Mouse (Mus musculus): ENCODE data around the gene Wdr83os. TPM values are rescaled to one million over a fixed set of nuclear protein-coding genes. Genes with fewer than 3 reads are reported as not detected.
"Not testable (repeated sequence)": the region's sequence is repeated elsewhere in the genome, so short reads cannot be mapped to it uniquely, and the experiment has no call there.

Wdr83os gene
- total RNA-seq, 2 experiments from 2014 or later, result 60.9 to 61.2 TPM

- no peak for DNase-seq
- intact Hi-C loops (cut with DNase I), result no loop called here
These were observed 19.6 kb downstream of the Wdr83os start for GRCm38 (mm10) chr8:85100076-85100665.

GRCm38 (mm10) chr8:85113241-85113640, 32.7 kb downstream of the Wdr83os start:
- intact Hi-C loops (cut with DNase I), result loop anchor here (10.0 kb wide), 1 partner anchor 112 kb away; the partner anchor contains the start of gene Olfr371
- DNase-seq, result no peak

- intact Hi-C loops (cut with DNase I), result loop anchor here (10.0 kb wide), 1 partner anchor 109 kb away; the partner anchor contains the start of gene Olfr371
- DNase-seq, result no peak
These were observed 35.0 kb downstream of the Wdr83os start for GRCm38 (mm10) chr8:85115501-85115900.

GRCm38 (mm10) chr8:85116984-85117383, 36.4 kb downstream of the Wdr83os start:
- no peak for DNase-seq
- intact Hi-C loops (cut with DNase I), result loop anchor here (10.0 kb wide), 1 partner anchor 108 kb away; the partner anchor contains the start of gene Olfr371

- DNase-seq, result peak; percentile 80
- intact Hi-C loops (cut with DNase I), result loop anchor here (10.0 kb wide), 1 partner anchor 105 kb away; the partner anchor contains the start of gene Olfr371
These were observed 38.8 kb downstream of the Wdr83os start for GRCm38 (mm10) chr8:85119052-85119981.

GRCm38 (mm10) chr8:85120251-85120650, 39.7 kb downstream of the Wdr83os start:
- intact Hi-C loops (cut with DNase I); DNase-seq: not testable (repeated sequence)

GRCm38 (mm10) chr8:85122995-85123394, 42.5 kb downstream of the Wdr83os start, which contains the start of gene Zfp791:
TSS of gene Zfp791 (minus strand) at chr8:85123095.
- no peak for DNase-seq
- intact Hi-C loops (cut with DNase I), result no loop called here

GRCm38 (mm10) chr8:85123691-85124090, 43.2 kb downstream of the Wdr83os start:
- intact Hi-C loops (cut with DNase I), result no loop called here
- DNase-seq, result no peak

Small RNA genes within 50 kb of the gene (microRNA-seq; reads per million reads assigned to microRNA genes)
- gene Gm23388 (not detected), gene Mir7070 (20.5 reads per million, percentile 36 among the genes with 10 or more reads in this experiment)

Other genes starting within 250 kb of the Wdr83os start
- 10 to 100 TPM; 18.4 to 18.9 TPM for gene Gadd45gip1, start 249.2 kb upstream of the Wdr83os start, total RNA-seq (2021)
- gene Rad23a, start 240.1 kb upstream of the Wdr83os start, total RNA-seq (2021), result 10 to 100 TPM; 44.1 to 49.7 TPM
- 100 to 1,000 TPM; 528 to 548 TPM for gene Calr, start 233.8 kb upstream of the Wdr83os start, total RNA-seq (2021)
- 10 to 100 TPM; 86.2 to 90.4 TPM for gene Farsa, start 223.8 kb upstream of the Wdr83os start, total RNA-seq (2021)
- gene Syce2, start 208.6 kb upstream of the Wdr83os start, total RNA-seq (2021), result 10 to 100 TPM; 42.0 to 42.4 TPM
- 10 to 100 TPM; 30.8 to 32.7 TPM for gene Gcdh, start 186.8 kb upstream of the Wdr83os start, total RNA-seq (2021)
- gene Klf1, start 178.8 kb upstream of the Wdr83os start, total RNA-seq (2021), result under 1 TPM in 1 of 2 experiments, not detected in 1; 0.24 TPM
- 1 to 10 TPM; 2.8 to 4.1 TPM for gene Dnase2a, start 172.2 kb upstream of the Wdr83os start, total RNA-seq (2021)
- 100 to 1,000 TPM; 195 to 210 TPM for gene Mast1, start 143.4 kb upstream of the Wdr83os start, total RNA-seq (2021)
- 1 to 10 TPM; 6.7 to 8.3 TPM for gene Rtbdn, start 133.7 kb upstream of the Wdr83os start, total RNA-seq (2021)
- gene Gm49661, start 111.3 kb upstream of the Wdr83os start, total RNA-seq (2021), result not detected
- gene Prdx2, start 111.2 kb upstream of the Wdr83os start, total RNA-seq (2021), result 100 to 1,000 TPM; 665 to 681 TPM
- gene Rnaseh2a, start 111.0 kb upstream of the Wdr83os start, total RNA-seq (2021), result 10 to 100 TPM; 41.1 to 42.1 TPM
- gene Junb, start 102.0 kb upstream of the Wdr83os start, total RNA-seq (2021), result 10 to 100 TPM; 12.5 to 13.5 TPM
- gene Hook2, start 90.1 kb upstream of the Wdr83os start, total RNA-seq (2021), result 10 to 100 TPM; 28.3 to 32.5 TPM
- gene Best2, start 66.2 kb upstream of the Wdr83os start, total RNA-seq (2021), result not detected
- gene Asna1, start 55.5 kb upstream of the Wdr83os start, total RNA-seq (2021), result 100 to 1,000 TPM; 106 to 107 TPM
- gene Trir, start 53.9 kb upstream of the Wdr83os start, total RNA-seq (2021), result 100 to 1,000 TPM; 158 to 163 TPM
- gene Tnpo2, start 43.8 kb upstream of the Wdr83os start, total RNA-seq (2021), result 100 to 1,000 TPM; 163 to 179 TPM
- gene Fbxw9, start 20.7 kb upstream of the Wdr83os start, total RNA-seq (2021), result 10 to 100 TPM; 79.0 to 80.0 TPM
- not detected for gene Gm5741, start 12.8 kb upstream of the Wdr83os start, total RNA-seq (2021)
- 10 to 100 TPM; 79.9 to 82.3 TPM for gene Dhps, start 9.0 kb upstream of the Wdr83os start, total RNA-seq (2021)
- 10 to 100 TPM; 21.4 to 21.7 TPM for gene Wdr83, start 566 bp downstream of the Wdr83os start, total RNA-seq (2021)
- gene Man2b1, start 2.5 kb downstream of the Wdr83os start, total RNA-seq (2021), result 10 to 100 TPM; 25.2 to 26.5 TPM
- gene Zfp791, start 42.4 kb downstream of the Wdr83os start, total RNA-seq (2021), result 1 to 10 TPM; 6.5 to 6.8 TPM
- gene Cks1brt, start 71.2 kb downstream of the Wdr83os start, total RNA-seq (2021), result not detected
- not detected for gene Olfr371, start 145.2 kb downstream of the Wdr83os start, total RNA-seq (2021)
- 10 to 100 TPM; 45.3 to 45.9 TPM for gene Orc6, start 218.9 kb downstream of the Wdr83os start, total RNA-seq (2021)
- gene Vps35, start 219.1 kb downstream of the Wdr83os start, total RNA-seq (2021), result 100 to 1,000 TPM; 144 to 149 TPM

Data from left cerebral cortex, postnatal 4 days (tissue).